Mouse (Mus musculus) heart, embryonic 12.5 days (tissue): ENCODE results near the gene Zfp978. TPM values are rescaled to one million over a fixed set of nuclear protein-coding genes. Genes with fewer than 3 reads are reported as not detected.
A peak's percentile ranks its signal among the peaks of the same experiment; 100 is the strongest.
"Not testable (repeated sequence)": the region's sequence is repeated elsewhere in the genome, so short reads cannot be mapped to it uniquely, and the experiment has no call there.

Source experiments
- ATAC-seq: fragments of 200-750 bp; cut with Nextera tagmentation; 2 replicates; pipeline ENCODE4 v1.8.0; 2017; ENCODE audit warnings: moderate TSS enrichment, moderate library complexity; ENCODE audit not compliant: insufficient number of reproducible peaks, low FRiP score
- H3K27ac ChIP-seq: fragments of 300-500 bp; sonication (generic); 2 replicates; pipeline ENCODE4 v1.5.1; 2016; ENCODE audit warnings: mild to moderate bottlenecking, moderate library complexity; ENCODE audit not compliant: poor library complexity, severe bottlenecking
- H3K27me3 ChIP-seq: fragments of 300-500 bp; sonication (generic); replicated peaks from 2 replicates; pipeline ENCODE4 v1.6.1; 2016; ENCODE audit warnings: mild to moderate bottlenecking, moderate library complexity
- H3K36me3 ChIP-seq: fragments of 300-500 bp; sonication (generic); 2 replicates; pipeline ENCODE4 v1.6.1; 2016; ENCODE audit warnings: mild to moderate bottlenecking, moderate library complexity
- H3K4me1 ChIP-seq: fragments of 300-500 bp; sonication (generic); replicated peaks from 2 replicates; pipeline ENCODE4 v1.6.1; 2016; ENCODE audit warnings: mild to moderate bottlenecking
- H3K4me2 ChIP-seq: fragments of 300-500 bp; sonication (generic); 2 replicates; pipeline ENCODE4 v1.6.1; 2016; ENCODE audit warnings: mild to moderate bottlenecking, moderate library complexity
- H3K4me3 ChIP-seq: fragments of 300-500 bp; sonication (generic); 2 replicates; pipeline ENCODE4 v1.5.1; 2016; ENCODE audit warnings: mild to moderate bottlenecking
- H3K9ac ChIP-seq: fragments of 300-500 bp; sonication (generic); 2 replicates; pipeline ENCODE4 v1.6.1; 2016; ENCODE audit warnings: mild to moderate bottlenecking, moderate library complexity
- H3K9me3 ChIP-seq: fragments of 300-500 bp; sonication (generic); replicated peaks from 2 replicates; pipeline ENCODE4 v1.6.1; 2016; ENCODE audit warnings: mild to moderate bottlenecking, moderate library complexity
- WGBS: fragments of 180-500 bp; shearing (Covaris S2); methylation state at CpG from one replicate; pipeline ENCODE4 v1.1.7; 2016; 5-methylcytosine and 5-hydroxymethylcytosine counted together
- polyA plus RNA-seq: library from polyadenylated mRNA; unstranded; fragments of >200 nt; fragmentation: Nextera tagmentation; extraction: Ambion mirVana; gene quantifications from 2 replicates; pipeline ENCODE4 v1.2.1, GENCODE M21; 2016

The Zfp978 gene
- polyA plus RNA-seq, 1 experiment from 2014 or later, result 0.49 TPM

DNA sequence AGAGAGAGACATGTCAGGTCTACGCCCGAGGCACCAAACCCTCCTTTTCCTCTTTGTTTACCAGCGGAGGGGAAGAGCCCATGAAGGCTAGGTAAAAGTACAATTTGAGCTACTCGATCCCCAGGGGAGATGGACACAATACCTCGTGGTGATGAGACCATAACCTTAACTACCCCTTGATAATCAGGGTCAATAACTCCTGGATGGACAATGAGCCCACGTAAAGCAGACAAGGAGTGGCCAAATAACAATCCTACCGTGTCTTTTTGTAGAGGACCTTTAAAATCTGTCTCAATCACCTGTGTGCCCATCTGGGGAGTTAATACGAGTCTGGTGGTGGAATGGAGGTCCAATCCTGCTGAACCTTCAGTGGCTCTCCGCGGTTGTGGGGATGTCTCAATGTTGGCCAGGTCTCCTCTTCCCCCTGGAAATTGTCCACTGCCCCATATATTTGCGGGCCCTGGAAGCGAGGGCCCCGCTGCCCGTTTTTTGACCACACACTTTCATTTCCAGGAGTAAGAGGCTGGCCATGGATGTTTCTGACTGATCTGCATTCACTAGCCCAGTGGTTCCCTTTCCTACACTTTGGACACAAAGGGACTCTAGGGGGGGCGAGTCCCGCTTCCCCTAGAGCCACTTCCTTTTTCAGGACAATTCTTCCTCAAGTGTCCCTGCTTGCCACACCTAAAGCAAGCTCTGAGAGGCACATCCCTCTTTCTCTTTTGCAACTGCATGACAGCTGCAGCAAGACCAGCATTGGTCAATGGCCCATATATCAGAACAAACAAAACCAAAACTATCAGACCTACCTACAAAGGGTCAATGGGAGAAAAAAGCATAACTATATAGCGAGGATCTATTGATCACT lies 40.0 kb downstream of the Zfp978 start:
- ATAC-seq, H3K9ac ChIP-seq, H3K4me3 ChIP-seq, H3K36me3 ChIP-seq, H3K4me2 ChIP-seq, H3K27ac ChIP-seq, H3K4me1 ChIP-seq, H3K27me3 ChIP-seq: not testable (repeated sequence)
- 74% methylated on average over 17 of the region's 17 CpGs for WGBS
- peaks cover 61% of the 10 kb centered on the region for H3K9me3 ChIP-seq

DNA sequence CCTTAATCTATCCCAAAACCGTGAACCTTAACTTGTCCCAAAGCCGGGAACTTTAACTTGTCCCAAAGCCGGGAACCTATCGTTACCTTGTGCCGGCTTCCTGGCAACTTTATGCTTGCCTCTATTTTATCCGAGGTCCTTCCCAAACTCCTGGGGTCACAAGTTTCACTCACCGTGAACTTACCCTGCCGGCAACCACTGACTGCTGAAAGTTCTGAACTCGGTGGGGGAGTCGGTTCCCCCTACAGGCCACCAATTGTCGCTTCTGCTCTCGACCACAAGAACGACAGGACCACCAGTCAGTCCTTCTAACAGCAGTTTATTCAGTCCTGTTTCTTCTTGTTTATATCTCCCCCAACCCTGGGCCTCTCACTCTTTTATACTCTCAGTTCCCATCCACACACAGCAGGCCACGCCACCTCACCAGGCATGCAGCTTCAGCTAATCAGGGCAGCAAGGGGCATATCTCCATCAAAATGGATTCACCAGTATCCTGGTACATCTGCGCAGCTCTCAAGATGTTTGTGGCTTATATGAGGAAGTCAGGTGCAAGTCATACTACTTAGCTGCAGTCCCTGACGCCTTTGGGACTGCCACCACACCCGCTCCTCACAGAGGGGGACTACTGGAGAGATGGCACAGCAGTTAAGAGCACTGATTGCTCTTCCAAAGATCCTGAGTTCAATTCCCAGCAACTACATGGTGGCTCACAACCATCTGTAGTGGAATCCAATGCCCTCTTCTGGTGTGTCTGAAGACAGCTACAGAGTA lies 40.8 kb downstream of the Zfp978 start:
- not testable (repeated sequence) for H3K36me3 ChIP-seq, H3K27me3 ChIP-seq, H3K4me2 ChIP-seq, H3K4me1 ChIP-seq, H3K4me3 ChIP-seq, H3K9ac ChIP-seq, ATAC-seq, H3K27ac ChIP-seq
- H3K9me3 ChIP-seq, result peaks cover 61% of the 10 kb centered on the region
- 74% methylated on average over 17 of the region's 17 CpGs for WGBS

DNA sequence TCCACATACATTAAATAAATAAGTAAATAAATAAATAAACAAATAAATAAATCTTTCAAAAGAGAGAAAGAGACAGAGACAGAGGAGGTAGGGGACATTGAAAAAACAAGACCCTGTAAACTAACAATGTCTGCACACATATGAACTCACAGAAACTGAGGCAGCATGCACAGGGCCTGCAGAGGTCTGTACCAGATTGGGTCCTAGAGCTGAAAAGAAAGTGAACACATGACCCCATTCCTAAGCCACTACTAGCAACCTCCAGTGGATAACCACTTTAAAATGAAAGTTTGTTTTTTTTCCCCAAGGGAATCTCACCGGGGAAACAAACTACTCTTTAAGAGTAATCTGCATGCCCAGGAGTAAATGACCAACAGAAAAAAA lies 41.4 kb downstream of the Zfp978 start:
- not testable (repeated sequence) for H3K27ac ChIP-seq, H3K9ac ChIP-seq, H3K4me2 ChIP-seq, H3K4me1 ChIP-seq, H3K36me3 ChIP-seq, H3K4me3 ChIP-seq, ATAC-seq, H3K27me3 ChIP-seq
- H3K9me3 ChIP-seq, result peaks cover 58% of the 10 kb centered on the region
- WGBS, result 24% methylated on average over 1 of the region's 1 CpGs

DNA sequence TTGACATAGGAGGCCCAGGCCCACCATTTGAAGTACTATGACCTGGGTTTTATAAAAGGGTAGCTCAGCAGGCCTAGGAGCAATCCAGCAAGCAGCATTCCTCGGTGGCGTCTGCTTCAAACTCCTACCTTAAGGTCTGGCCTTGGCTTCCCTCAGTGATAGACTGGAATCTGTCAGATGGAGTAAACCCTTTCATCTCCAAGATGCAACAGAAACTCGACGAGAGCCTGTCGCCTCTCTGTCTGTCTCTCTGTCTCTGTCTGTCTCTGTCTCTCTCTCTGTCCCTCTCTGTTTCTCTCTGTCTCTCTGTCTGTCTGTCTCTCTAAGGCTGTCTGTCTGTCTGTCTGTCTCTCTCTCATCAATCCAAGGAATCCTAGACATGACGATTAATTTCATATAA lies 42.4 kb downstream of the Zfp978 start:
- H3K4me3 ChIP-seq, H3K9ac ChIP-seq, H3K4me1 ChIP-seq, H3K4me2 ChIP-seq, H3K27me3 ChIP-seq, H3K36me3 ChIP-seq, H3K27ac ChIP-seq, ATAC-seq: not testable (repeated sequence)
- H3K9me3 ChIP-seq, result peaks cover 52% of the 10 kb centered on the region
- WGBS, result 81% methylated on average over 6 of the region's 6 CpGs

DNA sequence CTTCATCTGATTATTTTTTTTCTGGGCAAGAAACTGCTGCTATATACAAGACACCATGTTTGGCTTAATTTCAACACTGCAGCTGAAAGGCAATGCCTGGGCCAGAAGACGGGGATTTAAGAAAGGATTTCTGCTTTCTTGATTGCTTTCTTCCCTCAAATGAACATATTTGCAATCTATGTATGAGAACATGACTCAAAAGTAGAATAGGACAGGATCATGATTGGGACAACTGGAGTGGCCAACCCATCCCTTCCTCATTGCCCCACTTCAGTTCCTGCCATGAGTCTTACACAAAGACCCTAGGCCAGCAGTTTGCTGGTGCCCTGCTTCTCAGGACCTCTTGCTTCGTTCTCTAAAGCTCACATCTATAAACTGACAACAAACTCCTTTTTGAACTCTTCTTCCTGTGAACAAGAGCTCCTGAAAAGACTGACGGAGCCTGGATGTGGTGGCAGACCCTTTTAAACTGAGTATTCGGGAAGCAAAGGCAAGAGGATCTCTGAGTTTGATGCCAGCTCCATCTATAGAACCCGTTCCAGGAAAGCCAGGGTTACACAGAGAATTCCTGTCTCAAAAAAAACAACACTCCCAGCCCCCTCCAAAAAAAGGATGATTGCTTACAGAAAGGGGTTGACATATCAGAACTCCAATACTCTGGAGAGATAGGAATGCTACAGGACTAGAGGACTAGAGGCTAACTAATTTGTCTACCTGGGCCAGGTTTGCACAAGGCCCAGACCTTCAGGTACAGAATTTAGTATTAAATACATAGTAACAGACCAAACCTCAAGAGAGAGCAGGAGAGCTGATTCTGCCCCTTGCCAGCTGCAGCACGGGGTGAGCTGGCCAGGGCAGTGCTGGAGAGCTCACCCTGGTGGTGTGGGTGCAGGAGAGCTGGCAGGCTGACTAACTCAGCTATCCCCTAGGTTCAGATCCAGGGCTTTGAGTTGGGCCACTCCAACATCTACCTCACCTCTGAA lies 43.1 kb downstream of the Zfp978 start:
- H3K36me3 ChIP-seq, H3K9ac ChIP-seq, H3K4me3 ChIP-seq, H3K4me1 ChIP-seq, H3K4me2 ChIP-seq, H3K27me3 ChIP-seq, H3K27ac ChIP-seq: not testable (repeated sequence)
- H3K9me3 ChIP-seq, result peaks cover 50% of the 10 kb centered on the region
- ATAC-seq, result peak; percentile 37
- 66% methylated on average over 6 of the region's 6 CpGs for WGBS

DNA sequence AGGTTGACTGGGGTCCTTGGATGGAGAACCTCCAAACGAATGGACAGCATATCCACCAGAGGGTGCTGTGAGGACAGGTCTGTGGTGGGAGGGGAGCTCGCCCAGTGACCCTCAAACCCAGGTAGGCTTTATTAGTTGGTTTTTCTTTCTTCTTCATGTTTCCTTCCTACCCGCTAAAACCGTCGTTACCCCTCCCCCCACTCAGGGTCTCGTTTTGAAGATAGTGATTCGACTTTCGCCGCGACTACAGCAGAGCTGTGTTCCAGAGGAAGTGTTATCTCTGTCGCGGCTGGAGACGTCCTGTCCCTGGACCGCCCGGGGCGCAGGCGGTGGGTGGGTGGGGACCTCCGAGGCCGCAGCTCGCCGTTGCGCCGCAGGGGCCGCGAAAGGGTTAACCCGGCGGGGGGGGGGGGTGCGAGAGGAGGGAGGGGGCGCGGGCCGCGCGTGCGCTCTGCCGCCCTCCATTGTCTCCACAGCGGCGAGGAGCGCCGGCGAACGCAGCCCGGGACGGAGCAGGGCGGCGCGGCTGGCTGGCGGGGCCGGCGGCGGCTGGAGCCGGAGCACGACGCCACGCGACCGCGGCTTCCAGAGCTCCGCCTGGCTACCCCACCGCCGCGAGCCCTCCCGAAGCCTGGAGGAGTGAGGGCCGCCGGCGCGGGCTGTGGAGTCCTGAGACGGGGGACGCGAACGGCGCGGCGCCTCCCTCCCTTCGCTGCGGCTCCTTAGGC lies 45.8 kb downstream of the Zfp978 start:
- Histone ChIP-seq H3K4me3 (peak overlapping the region; percentile 56), H3K4me2 (peak overlapping the region; percentile 78), H3K4me1 (no peaks in the 10 kb centered on the region), H3K27me3 (no peaks in the 10 kb centered on the region), H3K9me3 (peaks cover 40% of the 10 kb centered on the region), H3K36me3 (peaks cover 11% of the 10 kb centered on the region), H3K9ac (peak overlapping the region; percentile 85), H3K27ac (peak overlapping the region; percentile 65)
- peak; percentile 81 for ATAC-seq
- under 1% methylated on average over 48 of the region's 75 CpGs for WGBS

DNA sequence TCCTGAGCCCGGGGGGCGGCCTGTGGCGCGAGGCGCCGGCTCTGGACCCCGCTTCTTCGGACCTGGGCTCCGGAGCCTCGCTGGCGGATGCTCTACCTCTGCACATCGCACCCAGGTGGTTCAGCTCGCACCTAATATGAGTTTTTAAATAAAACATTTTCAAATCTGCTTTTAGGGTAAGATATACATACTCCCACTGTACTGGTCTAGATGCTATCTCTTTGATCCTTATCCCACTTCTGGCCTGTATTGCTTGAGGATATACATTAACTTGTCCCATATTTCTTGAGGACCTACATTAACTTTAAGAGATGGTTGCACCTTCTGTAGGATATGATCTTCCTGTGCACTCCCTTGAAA lies 46.3 kb downstream of the Zfp978 start:
- Histone ChIP-seq H3K4me3 (peak overlapping the region; percentile 56), H3K27me3 (no peaks in the 10 kb centered on the region), H3K4me1 (no peaks in the 10 kb centered on the region), H3K9ac (peak overlapping the region; percentile 85), H3K4me2 (peak overlapping the region; percentile 78), H3K27ac (peak overlapping the region; percentile 65), H3K36me3 (peaks cover 11% of the 10 kb centered on the region), H3K9me3 (peaks cover 35% of the 10 kb centered on the region)
- 3% methylated on average over 13 of the region's 13 CpGs for WGBS
- ATAC-seq, result peak; percentile 3; the same call in 1 of the 2 replicates

DNA sequence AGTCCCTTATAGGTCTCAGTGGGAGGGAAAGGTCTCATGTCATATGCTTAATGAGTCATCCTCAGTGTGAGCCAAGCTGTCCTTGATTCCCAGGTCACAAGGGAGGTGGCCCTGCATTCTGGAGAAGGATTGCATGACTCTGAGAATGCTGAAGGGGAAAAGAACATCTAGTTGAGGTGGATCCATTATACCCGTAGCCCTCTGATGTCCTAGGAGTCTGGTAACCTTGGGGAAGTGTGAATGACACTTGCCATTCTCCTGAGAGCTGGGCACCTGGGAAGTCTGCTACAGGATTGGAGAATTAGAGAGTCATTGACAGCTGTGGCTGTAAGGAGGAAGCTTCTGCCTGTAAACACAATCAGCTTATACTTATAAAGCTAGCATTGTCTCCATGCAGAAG lies 55.3 kb downstream of the Zfp978 start:
- not testable (repeated sequence) for H3K4me3 ChIP-seq, H3K9ac ChIP-seq, H3K27me3 ChIP-seq, ATAC-seq, H3K36me3 ChIP-seq, H3K4me1 ChIP-seq, H3K27ac ChIP-seq, H3K4me2 ChIP-seq
- peaks cover 46% of the 10 kb centered on the region for H3K9me3 ChIP-seq
- WGBS, result 70% methylated on average over 1 of the region's 1 CpGs

DNA sequence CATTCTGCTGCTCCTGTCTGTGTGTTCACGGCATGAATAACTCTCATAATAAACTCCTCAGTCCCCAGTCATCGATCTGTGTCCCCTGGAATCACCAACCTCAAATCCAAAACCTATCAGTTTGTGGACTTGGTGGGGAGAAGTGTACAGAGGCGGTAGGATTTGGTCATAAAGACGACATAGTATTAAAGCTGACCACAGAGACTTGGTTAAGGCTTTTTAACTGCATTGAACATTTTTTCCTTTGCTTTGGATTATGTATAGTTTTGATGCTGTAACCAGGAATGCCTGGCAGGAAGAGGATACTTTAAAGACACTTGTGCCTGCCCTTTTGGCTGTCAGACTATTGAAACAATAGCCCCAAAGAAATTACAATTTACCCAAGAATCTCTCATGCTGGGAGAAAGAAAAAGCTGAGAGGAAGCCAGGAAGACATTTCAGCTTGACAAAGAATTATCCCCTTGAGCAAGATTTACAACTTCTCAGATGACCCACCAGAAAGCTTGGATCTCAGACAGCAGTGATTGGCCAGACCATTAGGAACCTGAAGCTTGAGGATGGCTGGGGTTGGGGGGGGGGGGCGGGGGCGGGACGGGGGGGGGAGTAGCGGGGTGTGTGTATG lies 56.2 kb downstream of the Zfp978 start:
- no peak overlapping the region for H3K4me3 ChIP-seq
- H3K27ac ChIP-seq, result no peak overlapping the region
- peaks cover 44% of the 10 kb centered on the region for H3K9me3 ChIP-seq
- no peaks in the 10 kb centered on the region for H3K4me1 ChIP-seq
- peak; percentile 17; the same call in 1 of the 2 replicates for ATAC-seq
- H3K9ac ChIP-seq, result no peak overlapping the region
- H3K36me3 ChIP-seq, result no peaks in the 10 kb centered on the region
- WGBS, result 49% methylated on average over 8 of the region's 8 CpGs
- H3K27me3 ChIP-seq, result no peaks in the 10 kb centered on the region
- H3K4me2 ChIP-seq, result no peak overlapping the region

DNA sequence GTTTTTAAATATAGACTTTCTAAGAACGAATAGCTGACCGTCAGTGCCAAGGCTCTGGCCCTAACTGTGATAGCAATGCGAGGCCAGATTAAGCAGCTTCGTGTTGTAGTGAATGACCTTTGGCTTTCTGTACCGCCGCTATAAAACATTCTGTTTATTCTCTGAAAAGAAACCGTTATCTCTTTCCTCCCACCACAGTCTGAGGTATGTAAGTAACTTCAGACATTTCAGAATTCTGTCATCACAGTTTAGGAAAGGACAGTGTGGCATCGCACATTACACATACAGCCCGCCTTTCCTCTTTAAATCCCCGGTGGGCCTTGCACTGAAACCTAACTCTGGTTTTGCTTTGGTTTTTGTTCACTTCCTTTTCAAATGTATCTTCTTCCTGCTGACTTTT lies 56.8 kb downstream of the Zfp978 start:
- Histone ChIP-seq H3K27me3 (no peaks in the 10 kb centered on the region), H3K36me3 (no peaks in the 10 kb centered on the region), H3K4me2 (no peak overlapping the region), H3K27ac (no peak overlapping the region), H3K9ac (no peak overlapping the region), H3K9me3 (peaks cover 44% of the 10 kb centered on the region), H3K4me3 (no peak overlapping the region), H3K4me1 (no peaks in the 10 kb centered on the region)
- ATAC-seq, result no peak
- 56% methylated on average over 10 of the region's 10 CpGs for WGBS
